Mouse (Mus musculus) liver, embryonic 14.5 days (tissue): ENCODE results near the gene Mmachc. TPM values are rescaled to one million over a fixed set of nuclear protein-coding genes. Genes with fewer than 3 reads are reported as not detected.
A peak's percentile ranks its signal among the peaks of the same experiment; 100 is the strongest.
"Not testable (repeated sequence)": the region's sequence is repeated elsewhere in the genome, so short reads cannot be mapped to it uniquely, and the experiment has no call there.

Experiments
- ATAC-seq: fragments of 200-750 bp; cut with Nextera tagmentation; 2 replicates; pipeline ENCODE4 v1.8.0; 2017; ENCODE audit warnings: moderate number of reproducible peaks, mild to moderate bottlenecking, moderate library complexity; ENCODE audit not compliant: insufficient read depth
- DNase-seq, 3 experiments: peaks; one replicate each; pipeline ENCODE4 v3.0.0-alpha.2; 2012 to 2013; ENCODE audit warnings: low read depth in 3 of 3, low spot score in 3 of 3
- H3K27ac ChIP-seq: fragments of 300-500 bp; sonication (generic); 2 replicates; pipeline ENCODE4 v1.5.1; 2014; ENCODE audit warnings: moderate library complexity, mild to moderate bottlenecking, control low read depth, inconsistent platforms
- H3K27me3 ChIP-seq: fragments of 300-500 bp; sonication (generic); 2 replicates; pipeline ENCODE4 v1.6.1; 2014; ENCODE audit warnings: mild to moderate bottlenecking, low read length, moderate library complexity; ENCODE audit not compliant: control insufficient read depth, insufficient read depth
- H3K36me3 ChIP-seq: fragments of 300-500 bp; sonication (generic); replicated peaks from 2 replicates; pipeline ENCODE4 v1.6.1; 2014; ENCODE audit warnings: low read depth; ENCODE audit not compliant: control insufficient read depth, insufficient read depth
- H3K4me1 ChIP-seq, 2 experiments: fragments of 200-500 bp in 1 of 2; fragments of 300-500 bp in 1 of 2; sonication (generic) in 1 of 2; replicated peaks; 2 replicates each; pipeline ENCODE4 v1.6.1; 2012 to 2014; ENCODE audit warnings: antibody characterized with exemption in 1 of 2, inconsistent platforms in 1 of 2, low read length in 1 of 2; ENCODE audit not compliant: control insufficient read depth in 2 of 2, insufficient read depth in 2 of 2
- H3K4me2 ChIP-seq: fragments of 300-500 bp; sonication (generic); 2 replicates; pipeline ENCODE4 v1.6.1; 2014; ENCODE audit warnings: low read depth, mild to moderate bottlenecking, control low read depth, moderate library complexity
- H3K4me3 ChIP-seq, 2 experiments: fragments of 200-500 bp in 1 of 2; fragments of 300-500 bp in 1 of 2; sonication (generic) in 1 of 2; 2 replicates each; pipeline ENCODE4 v1.5.1; 2012 to 2014; ENCODE audit warnings: low read depth in 2 of 2, low read length in 2 of 2, mild to moderate bottlenecking in 2 of 2, control low read depth in 1 of 2, inconsistent platforms in 1 of 2, moderate library complexity in 1 of 2; ENCODE audit not compliant: insufficient read depth in 1 of 2
- H3K9ac ChIP-seq: fragments of 300-500 bp; sonication (generic); replicated peaks from 2 replicates; pipeline ENCODE4 v1.6.1; 2014; ENCODE audit warnings: mild to moderate bottlenecking, control low read depth, moderate library complexity
- H3K9me3 ChIP-seq: fragments of 300-500 bp; sonication (generic); 2 replicates; pipeline ENCODE4 v1.6.1; 2016; ENCODE audit warnings: low read length, mixed read lengths; ENCODE audit not compliant: control insufficient read depth
- CTCF ChIP-seq: IDR thresholded peaks from 2 replicates; pipeline ENCODE4 v1.5.1; 2016; ENCODE audit warnings: antibody characterized with exemption, low read depth, control low read depth
- EP300 ChIP-seq: IDR thresholded peaks from 2 replicates; pipeline ENCODE4 v1.6.1; 2016; ENCODE audit warnings: antibody characterized with exemption, low read depth
- WGBS: fragments of 180-500 bp; shearing (Covaris S2); extraction: QIAGEN DNeasy Blood & Tissue Kit; methylation state at CpG from one replicate; pipeline ENCODE4 v1.1.7; 2014; ENCODE audit not compliant: insufficient replicate concordance; 5-methylcytosine and 5-hydroxymethylcytosine counted together
- polyA plus RNA-seq, 2 experiments: library from polyadenylated mRNA; depleted of rRNA in 1 of 2; stranded (reverse) in 1 of 2; unstranded in 1 of 2; fragments of >200 nt; fragmentation: Nextera tagmentation in 1 of 2; extraction: Ambion mirVana in 1 of 2; gene quantifications; 2 replicates each; pipeline versions ENCODE4 v1.2.1 to v1.2.3; 2012 to 2014

Gene Mmachc
- polyA plus RNA-seq, 2 experiments = 4.1 to 8.5 TPM

GRCm38 (mm10) chr4:116666625-116667024, 41.6 kb downstream of the Mmachc start:
- H3K4me1 ChIP-seq = peaks cover 0 to 1% of the 10 kb centered on the region in 2 experiments; a peak in 1 of 4 replicates
- DNase-seq (no peak), ATAC-seq (no peak)
- H3K9me3 ChIP-seq = no peaks in the 10 kb centered on the region
- no peak overlapping the region for H3K9ac ChIP-seq
- no peak overlapping the region for H3K4me3 ChIP-seq
- TF ChIP-seq EP300 (no peak), CTCF (no peak)
- H3K27ac ChIP-seq = no peak overlapping the region
- no peaks in the 10 kb centered on the region for H3K36me3 ChIP-seq
- 29% methylated on average over 4 of the region's 4 CpGs for WGBS
- no peaks in the 10 kb centered on the region; the same call in 1 of the 2 replicates for H3K27me3 ChIP-seq
- no peak overlapping the region for H3K4me2 ChIP-seq

- TF ChIP-seq CTCF (peak; percentile 25; the same call in 1 of the 2 replicates), EP300 (no peak)
- Histone ChIP-seq H3K9ac (no peak overlapping the region), H3K4me2 (no peak overlapping the region), H3K27ac (no peak overlapping the region), H3K4me3 (no peak overlapping the region), H3K36me3 (no peaks in the 10 kb centered on the region), H3K9me3 (no peaks in the 10 kb centered on the region), H3K27me3 (no peaks in the 10 kb centered on the region; the same call in 1 of the 2 replicates), H3K4me1 (no peaks in the 10 kb centered on the region)
- ATAC-seq (no peak), DNase-seq (no peak)
- WGBS = 78% methylated on average over 1 of the region's 1 CpGs
Observed at GRCm38 (mm10) chr4:116661998-116662397, 46.2 kb downstream of the Mmachc start.

GRCm38 (mm10) chr4:116660829-116661228, 47.4 kb downstream of the Mmachc start:
- no peak overlapping the region for H3K9ac ChIP-seq
- TF ChIP-seq EP300 (no peak), CTCF (no peak)
- no peaks in the 10 kb centered on the region for H3K36me3 ChIP-seq
- H3K27ac ChIP-seq = no peak overlapping the region
- H3K4me2 ChIP-seq = no peak overlapping the region
- H3K27me3 ChIP-seq = no peaks in the 10 kb centered on the region
- ATAC-seq (no peak), DNase-seq (no peak)
- H3K9me3 ChIP-seq = no peaks in the 10 kb centered on the region
- WGBS = 68% methylated on average over 6 of the region's 6 CpGs
- peaks cover 0 to 5% of the 10 kb centered on the region in 2 experiments; a peak in 2 of 4 replicates for H3K4me1 ChIP-seq
- H3K4me3 ChIP-seq = no peak overlapping the region

- not testable (repeated sequence) for H3K9ac ChIP-seq, H3K9me3 ChIP-seq, DNase-seq, H3K4me3 ChIP-seq, H3K4me2 ChIP-seq, H3K36me3 ChIP-seq, H3K27me3 ChIP-seq, H3K27ac ChIP-seq, ATAC-seq
- WGBS = 76% methylated on average over 6 of the region's 6 CpGs
- H3K4me1 ChIP-seq = peaks cover 4 to 11% of the 10 kb centered on the region in 2 experiments
Observed at GRCm38 (mm10) chr4:116659916-116660315, 48.3 kb downstream of the Mmachc start.

GRCm38 (mm10) chr4:116659474-116659873, 48.7 kb downstream of the Mmachc start:
- H3K27me3 ChIP-seq = no peaks in the 10 kb centered on the region
- H3K9me3 ChIP-seq = no peaks in the 10 kb centered on the region
- H3K4me2 ChIP-seq = no peak overlapping the region
- H3K36me3 ChIP-seq = no peaks in the 10 kb centered on the region
- H3K4me1 ChIP-seq = peaks cover 4 to 11% of the 10 kb centered on the region in 2 experiments
- ATAC-seq (no peak), DNase-seq (no peak)
- 57% methylated on average over 2 of the region's 2 CpGs for WGBS
- no peak overlapping the region for H3K9ac ChIP-seq
- TF ChIP-seq CTCF (no peak), EP300 (no peak)
- H3K4me3 ChIP-seq = no peak overlapping the region
- no peak overlapping the region for H3K27ac ChIP-seq
